Mouse (Mus musculus) intestine, embryonic 14.5 days (tissue): Measurements from ENCODE around the gene Hmgn2. TPM values are rescaled to one million over a fixed set of nuclear protein-coding genes. Genes with fewer than 3 reads are reported as not detected.
"Not testable (repeated sequence)": the region's sequence is repeated elsewhere in the genome, so short reads cannot be mapped to it uniquely, and the experiment has no call there.

Experiments
- ATAC-seq: fragments of 200-750 bp; cut with Nextera tagmentation; replicated peaks from 2 replicates; pipeline ENCODE4 v1.8.0; 2017; ENCODE audit warnings: low read depth, moderate number of reproducible peaks, moderate TSS enrichment, moderate library complexity; ENCODE audit not compliant: low FRiP score, low TSS enrichment
- DNase-seq: peaks from one replicate; pipeline ENCODE4 v3.0.0-alpha.2; 2018; ENCODE audit warnings: low spot score
- H3K27ac ChIP-seq: fragments of 300-500 bp; sonication (generic); 2 replicates; pipeline ENCODE4 v1.5.1; 2014; ENCODE audit warnings: low read depth, mild to moderate bottlenecking, control low read depth
- H3K27me3 ChIP-seq: fragments of 300-500 bp; sonication (generic); replicated peaks from 2 replicates; pipeline ENCODE4 v1.6.1; 2014; ENCODE audit warnings: low read length, control low read depth; ENCODE audit not compliant: control insufficient read depth, insufficient read depth
- H3K36me3 ChIP-seq: fragments of 300-500 bp; sonication (generic); 2 replicates; pipeline ENCODE4 v1.6.1; 2014; ENCODE audit warnings: low read length, control low read depth; ENCODE audit not compliant: control insufficient read depth, insufficient read depth
- H3K4me1 ChIP-seq: fragments of 300-500 bp; sonication (generic); replicated peaks from 2 replicates; pipeline ENCODE4 v1.6.1; 2014; ENCODE audit warnings: low read length, control low read depth, mixed read lengths; ENCODE audit not compliant: control insufficient read depth, insufficient read depth
- H3K4me2 ChIP-seq: fragments of 300-500 bp; sonication (generic); 2 replicates; pipeline ENCODE4 v1.6.1; 2014; ENCODE audit warnings: low read length
- H3K4me3 ChIP-seq: fragments of 300-500 bp; sonication (generic); 2 replicates; pipeline ENCODE4 v1.5.1; 2014; ENCODE audit warnings: low read depth, low read length, control low read depth, mixed read lengths
- H3K9ac ChIP-seq: fragments of 300-500 bp; sonication (generic); 2 replicates; pipeline ENCODE4 v1.6.1; 2014; ENCODE audit warnings: mild to moderate bottlenecking, low read length
- H3K9me3 ChIP-seq: fragments of 300-500 bp; sonication (generic); 2 replicates; pipeline ENCODE4 v1.6.1; 2016; ENCODE audit warnings: low read length, control low read depth; ENCODE audit not compliant: control insufficient read depth
- WGBS: fragments of 180-500 bp; shearing (Covaris S2); extraction: QIAGEN DNeasy Blood & Tissue Kit; methylation state at CpG from one replicate; pipeline ENCODE4 v1.1.7; 2014; 5-methylcytosine and 5-hydroxymethylcytosine counted together
- polyA plus RNA-seq: library from polyadenylated mRNA; unstranded; fragments of >200 nt; fragmentation: Nextera tagmentation; extraction: Ambion mirVana; gene quantifications from 2 replicates; pipeline ENCODE4 v1.2.1, GENCODE M21; 2014

Hmgn2 gene
- polyA plus RNA-seq, 1 experiment from 2014 or later: 2,568 TPM

- 91% methylated on average over 5 of the region's 5 CpGs for WGBS
- H3K4me2 ChIP-seq: no peak overlapping the region
- H3K27me3 ChIP-seq: no peaks in the 10 kb centered on the region
- H3K36me3 ChIP-seq: no peaks in the 10 kb centered on the region
- DNase-seq (no peak), ATAC-seq (no peak)
- H3K9me3 ChIP-seq: no peaks in the 10 kb centered on the region
- H3K4me3 ChIP-seq: no peak overlapping the region
- no peak overlapping the region for H3K9ac ChIP-seq
- H3K27ac ChIP-seq: no peak overlapping the region
- 0 out of 2 replicates have a peak, but pooled peaks cover 4% of the 10 kb centered on the region for H3K4me1 ChIP-seq
Measured at GRCm38 (mm10) chr4:133923743-133924142, 44.7 kb downstream of the Hmgn2 start.

- WGBS: 84% methylated on average over 13 of the region's 23 CpGs
- not testable (repeated sequence) for H3K4me3 ChIP-seq, H3K9ac ChIP-seq, H3K4me1 ChIP-seq, ATAC-seq, H3K27ac ChIP-seq, DNase-seq, H3K36me3 ChIP-seq, H3K27me3 ChIP-seq, H3K9me3 ChIP-seq, H3K4me2 ChIP-seq
Measured at GRCm38 (mm10) chr4:133918093-133918825, 50.2 kb downstream of the Hmgn2 start.

Other genes starting within 250 kb of the Hmgn2 start
- gene Arid1a, start 211.9 kb downstream of the Hmgn2 start, polyA plus RNA-seq: 40.3 and 40.5 TPM in 2 replicates
- gene Rps6ka1, start 80.9 kb downstream of the Hmgn2 start, polyA plus RNA-seq: 116 and 120 TPM in 2 replicates
- 43.5 and 46.6 TPM in 2 replicates for gene Dhdds, start 32.3 kb upstream of the Hmgn2 start, polyA plus RNA-seq
- 0.05 and 0.08 TPM in 2 replicates for gene Lin28a, start 50.2 kb upstream of the Hmgn2 start, polyA plus RNA-seq
- not detected in 2 replicates for gene Zfp683, start 85.2 kb upstream of the Hmgn2 start, polyA plus RNA-seq
- 8.9 and 11.4 TPM in 2 replicates for gene Crybg2, start 92.2 kb upstream of the Hmgn2 start, polyA plus RNA-seq
- gene Cd52, start 126.4 kb upstream of the Hmgn2 start, polyA plus RNA-seq: 23.5 and 24.3 TPM in 2 replicates
- 5.7 and 8.1 TPM in 2 replicates for gene Ubxn11, start 133.9 kb upstream of the Hmgn2 start, polyA plus RNA-seq
- 377 and 393 TPM in 2 replicates for gene Sh3bgrl3, start 160.1 kb upstream of the Hmgn2 start, polyA plus RNA-seq
- 46.8 and 60.1 TPM in 2 replicates for gene Cep85, start 218.5 kb upstream of the Hmgn2 start, polyA plus RNA-seq
- not detected in 2 replicates for gene Gm7534, start 234.4 kb upstream of the Hmgn2 start, polyA plus RNA-seq